Mouse (Mus musculus): ENCODE results near the gene Clpx.

Clpx gene

GRCm38 (mm10) chr9:65347112-65347850 is 53.2 kb downstream of the Clpx start:
- DNase-seq (ENCODE audit: low read depth, low spot score) = no peak
- Histone ChIP-seq H3K27me3 (ENCODE audit: control insufficient read depth, insufficient read depth, low read length, poor library complexity, severe bottlenecking) (no peaks in the 10 kb centered on the region), H3K36me3 (ENCODE audit: control insufficient read depth, insufficient read depth, low read length, poor library complexity, severe bottlenecking) (no peaks in the 10 kb centered on the region)

DNA sequence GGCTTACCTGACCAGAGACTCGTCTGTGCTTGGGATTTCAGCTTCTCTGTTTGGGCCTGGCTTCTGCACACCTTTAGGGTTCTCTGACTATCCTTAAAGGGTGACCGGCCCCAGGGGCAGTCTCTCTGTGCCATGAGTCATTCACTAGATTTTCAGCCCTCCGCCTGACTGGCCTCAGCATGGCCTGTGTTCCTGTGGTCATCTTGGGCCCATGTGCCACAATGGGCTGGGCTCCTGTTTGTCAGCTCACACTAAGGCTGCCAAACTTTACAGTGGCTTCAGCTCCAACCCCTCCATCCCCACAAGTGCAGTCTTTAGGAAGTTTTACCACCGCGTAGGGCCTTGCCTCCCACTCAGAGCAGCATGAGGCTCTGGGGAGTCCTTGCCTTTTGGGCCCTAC is 59.2 kb downstream of the Clpx start:
- no peaks in the 10 kb centered on the region for H3K27me3 ChIP-seq (ENCODE audit: control insufficient read depth, insufficient read depth, low read length, poor library complexity, severe bottlenecking)
- peaks cover 6% of the 10 kb centered on the region; the same call in 1 of the 2 replicates for H3K36me3 ChIP-seq (ENCODE audit: control insufficient read depth, insufficient read depth, low read length, poor library complexity, severe bottlenecking)
- DNase-seq (ENCODE audit: low read depth, low spot score) = no peak

DNA sequence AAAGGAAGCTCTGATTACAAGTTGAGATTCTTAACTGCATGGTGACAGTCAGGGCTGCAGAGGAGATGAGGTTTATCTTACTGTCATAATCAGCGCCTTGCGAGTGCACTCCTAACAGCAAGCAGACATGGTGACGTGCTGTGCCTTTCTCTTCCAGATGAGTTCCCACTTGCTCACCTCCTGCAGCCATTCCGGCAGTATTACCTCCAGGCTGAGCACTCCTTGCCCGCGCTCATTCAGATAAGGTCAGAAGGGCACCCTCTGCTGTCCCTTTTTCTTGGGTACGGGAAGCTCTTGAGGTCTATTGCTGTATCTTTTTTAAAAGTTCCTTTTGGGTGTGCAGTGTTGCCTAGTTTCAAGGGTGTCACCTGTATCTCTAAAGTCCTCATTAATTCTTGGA is 62.5 kb downstream of the Clpx start:
- Histone ChIP-seq H3K27me3 (ENCODE audit: control insufficient read depth, insufficient read depth, low read length, poor library complexity, severe bottlenecking) (no peaks in the 10 kb centered on the region), H3K36me3 (ENCODE audit: control insufficient read depth, insufficient read depth, low read length, poor library complexity, severe bottlenecking) (peaks cover 10% of the 10 kb centered on the region)
- no peak for DNase-seq (ENCODE audit: low read depth, low spot score)

- Histone ChIP-seq H3K27me3 (ENCODE audit: control insufficient read depth, insufficient read depth, low read length, poor library complexity, severe bottlenecking) (no peaks in the 10 kb centered on the region), H3K36me3 (ENCODE audit: control insufficient read depth, insufficient read depth, low read length, poor library complexity, severe bottlenecking) (peaks cover 10% of the 10 kb centered on the region)
- no peak for DNase-seq (ENCODE audit: low read depth, low spot score)
Measured at GRCm38 (mm10) chr9:65356971-65357370, 62.9 kb downstream of the Clpx start.

DNA sequence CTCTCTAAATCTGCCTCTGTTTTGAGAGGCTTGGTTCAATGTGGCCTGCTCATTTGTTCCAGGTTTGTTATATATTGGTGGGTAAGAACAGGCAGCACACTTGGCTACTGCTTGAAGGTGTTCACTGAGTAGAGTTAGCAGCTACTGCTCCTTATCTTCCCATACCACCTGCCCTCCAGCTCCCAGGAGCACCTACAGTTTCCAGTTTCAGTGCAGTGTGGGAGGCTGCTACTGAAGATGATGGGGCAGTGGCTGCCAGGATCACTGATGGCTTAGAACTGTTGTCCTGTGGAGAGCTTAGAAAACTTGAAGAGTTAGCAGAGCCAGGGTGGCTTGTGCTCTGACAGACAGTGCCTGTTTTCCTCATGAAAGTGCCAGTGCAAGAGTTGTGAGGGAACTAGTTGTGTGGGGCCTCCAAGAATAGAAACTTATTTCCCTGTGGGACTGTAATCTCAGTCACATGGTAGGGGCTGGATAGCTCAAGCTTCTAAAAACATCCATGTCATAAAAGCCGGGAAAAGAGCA is 65.0 kb downstream of the Clpx start:
- no peak for DNase-seq (ENCODE audit: low read depth, low spot score)

GRCm38 (mm10) chr9:65360641-65361448 is 66.8 kb downstream of the Clpx start, which contains the start of gene Ubap1l:
Ubap1l (plus strand) TSS chr9:65361041.
- DNase-seq (ENCODE audit: low read depth, low spot score) = no peak
- H3K27me3 ChIP-seq (ENCODE audit: control insufficient read depth, insufficient read depth, low read length, poor library complexity, severe bottlenecking) = no peaks in the 10 kb centered on the region
- H3K36me3 ChIP-seq (ENCODE audit: control insufficient read depth, insufficient read depth, low read length, poor library complexity, severe bottlenecking) = peaks cover 6% of the 10 kb centered on the region

More for the DNA sequence above, 65.0 kb downstream of the Clpx start:
- no peaks in the 10 kb centered on the region for H3K27me3 ChIP-seq (ENCODE audit: control insufficient read depth, insufficient read depth, low read length, poor library complexity, severe bottlenecking)
- H3K36me3 ChIP-seq (ENCODE audit: control insufficient read depth, insufficient read depth, low read length, poor library complexity, severe bottlenecking) = peaks cover 10% of the 10 kb centered on the region

GRCm38 (mm10) chr9:65363684-65364083 is 69.6 kb downstream of the Clpx start:
- DNase-seq (ENCODE audit: low read depth, low spot score) = no peak
- peaks cover 4% of the 10 kb centered on the region for H3K36me3 ChIP-seq (ENCODE audit: control insufficient read depth, insufficient read depth, low read length, poor library complexity, severe bottlenecking)

GRCm38 (mm10) chr9:65365721-65366120 is 71.7 kb downstream of the Clpx start:
- Histone ChIP-seq H3K36me3 (ENCODE audit: control insufficient read depth, insufficient read depth, low read length, poor library complexity, severe bottlenecking) (peaks cover 1% of the 10 kb centered on the region; the same call in 1 of the 2 replicates), H3K27me3 (ENCODE audit: control insufficient read depth, insufficient read depth, low read length, poor library complexity, severe bottlenecking) (no peaks in the 10 kb centered on the region)
- no peak for DNase-seq (ENCODE audit: low read depth, low spot score)

More at GRCm38 (mm10) chr9:65363684-65364083, 69.6 kb downstream of the Clpx start:
- H3K27me3 ChIP-seq (ENCODE audit: control insufficient read depth, insufficient read depth, low read length, poor library complexity, severe bottlenecking) = no peaks in the 10 kb centered on the region

- Histone ChIP-seq H3K36me3 (ENCODE audit: control insufficient read depth, insufficient read depth, low read length, poor library complexity, severe bottlenecking) (no peaks in the 10 kb centered on the region), H3K27me3 (ENCODE audit: control insufficient read depth, insufficient read depth, low read length, poor library complexity, severe bottlenecking) (no peaks in the 10 kb centered on the region)
- DNase-seq (ENCODE audit: low read depth, low spot score) = no peak
Measured at GRCm38 (mm10) chr9:65371756-65372155, 77.7 kb downstream of the Clpx start.

DNA sequence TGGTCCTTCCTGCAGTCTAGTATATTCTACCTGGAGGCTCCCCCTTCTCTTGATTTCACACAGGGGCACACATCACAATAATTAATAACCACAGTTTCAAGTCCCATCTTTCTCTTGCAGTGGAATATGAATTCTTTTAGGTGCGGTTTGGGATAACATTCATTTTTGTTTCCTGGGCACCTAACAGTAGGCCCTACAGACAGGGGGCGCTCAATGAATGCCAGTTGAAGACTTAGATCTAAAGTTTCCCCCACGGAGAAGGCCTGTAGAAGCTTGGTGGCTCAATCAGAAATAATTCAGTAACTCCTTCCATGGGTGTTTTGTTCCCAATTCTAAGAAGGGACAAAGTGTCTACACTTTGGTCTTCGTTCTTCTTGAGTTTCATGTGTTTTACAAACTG is 78.4 kb downstream of the Clpx start:
- peak; percentile 23 for DNase-seq (ENCODE audit: low read depth, low spot score)
- Histone ChIP-seq H3K36me3 (ENCODE audit: control insufficient read depth, insufficient read depth, low read length, poor library complexity, severe bottlenecking) (no peaks in the 10 kb centered on the region), H3K27me3 (ENCODE audit: control insufficient read depth, insufficient read depth, low read length, poor library complexity, severe bottlenecking) (no peaks in the 10 kb centered on the region)

GRCm38 (mm10) chr9:65374468-65375162 is 80.6 kb downstream of the Clpx start:
- H3K36me3 ChIP-seq (ENCODE audit: control insufficient read depth, insufficient read depth, low read length, poor library complexity, severe bottlenecking) = no peaks in the 10 kb centered on the region
- no peaks in the 10 kb centered on the region for H3K27me3 ChIP-seq (ENCODE audit: control insufficient read depth, insufficient read depth, low read length, poor library complexity, severe bottlenecking)
- no peak for DNase-seq (ENCODE audit: low read depth, low spot score)

- Histone ChIP-seq H3K36me3 (ENCODE audit: control insufficient read depth, insufficient read depth, low read length, poor library complexity, severe bottlenecking) (no peaks in the 10 kb centered on the region), H3K27me3 (ENCODE audit: control insufficient read depth, insufficient read depth, low read length, poor library complexity, severe bottlenecking) (no peaks in the 10 kb centered on the region)
- DNase-seq (ENCODE audit: low read depth, low spot score) = no peak
Measured at GRCm38 (mm10) chr9:65375163-65375934, 81.3 kb downstream of the Clpx start.
